Mouse (Mus musculus) CH12.LX (cell line): Measurements from ENCODE around the gene Cirbp.

Source experiments
- CHD1 ChIP-seq: IDR thresholded peaks from 2 replicates; pipeline ENCODE4 v1.6.1; 2012; ENCODE audit warnings: low read depth, low read length, improper control_type of control experiment, inconsistent platforms
- CHD2 ChIP-seq: IDR thresholded peaks from 2 replicates; pipeline ENCODE4 v1.6.1; 2011; ENCODE audit warnings: low read length, improper control_type of control experiment
- CTCF ChIP-seq, 2 experiments: IDR thresholded peaks in 1 of 2; conservative IDR thresholded peaks in 1 of 2; 2 replicates each; pipeline ENCODE4 v1.5.1; 2011 to 2012; ENCODE audit warnings: low read depth in 2 of 2, low read length in 2 of 2, improper control_type of control experiment in 1 of 2, inconsistent platforms in 1 of 2, mild to moderate bottlenecking in 1 of 2, moderate library complexity in 1 of 2
- E2F4 ChIP-seq: IDR thresholded peaks from 2 replicates; pipeline ENCODE4 v1.6.1; 2011; ENCODE audit warnings: low read depth, low read length, improper control_type of control experiment; ENCODE audit not compliant: insufficient replicate concordance
- IRF4 ChIP-seq: IDR thresholded peaks from 2 replicates; pipeline ENCODE4 v1.6.1; 2014; ENCODE audit warnings: low read depth, mild to moderate bottlenecking, inconsistent platforms, low read length, improper control_type of control experiment
- JUND ChIP-seq: conservative IDR thresholded peaks from 2 replicates; pipeline ENCODE4 v1.6.1; 2011; ENCODE audit warnings: low read depth, low read length, improper control_type of control experiment
- POLR2A ChIP-seq: IDR thresholded peaks from 2 replicates; pipeline ENCODE4 v1.6.1; 2011; ENCODE audit warnings: low read depth, mild to moderate bottlenecking, improper control_type of control experiment, low read length
- RCOR1 ChIP-seq: conservative IDR thresholded peaks from 2 replicates; pipeline ENCODE4 v1.6.1; 2012; ENCODE audit warnings: low read depth, mild to moderate bottlenecking, inconsistent platforms, low read length, improper control_type of control experiment
- SMC3 ChIP-seq: IDR thresholded peaks from 2 replicates; pipeline ENCODE4 v1.6.1; 2011; ENCODE audit warnings: low read depth, low read length, improper control_type of control experiment

- TF ChIP-seq JUND (no peak), CHD1 (no peak), CHD2 (no peak), E2F4 (no peak), CTCF (conservative IDR thresholded peaks at IDR 0.05 in 1 of 2, IDR thresholded peaks at IDR 0.05 in 1 of 2; ENCODE audit: low read depth in 2 of 2, low read length in 2 of 2) (no peak), POLR2A (no peak), IRF4 (no peak), RCOR1 (no peak), SMC3 (no peak)
Measured at GRCm38 (mm10) chr10:80145896-80146295, 19.9 kb upstream of the Cirbp start.
